Mouse (Mus musculus): ENCODE measurements around the gene Camk1d.

DNA sequence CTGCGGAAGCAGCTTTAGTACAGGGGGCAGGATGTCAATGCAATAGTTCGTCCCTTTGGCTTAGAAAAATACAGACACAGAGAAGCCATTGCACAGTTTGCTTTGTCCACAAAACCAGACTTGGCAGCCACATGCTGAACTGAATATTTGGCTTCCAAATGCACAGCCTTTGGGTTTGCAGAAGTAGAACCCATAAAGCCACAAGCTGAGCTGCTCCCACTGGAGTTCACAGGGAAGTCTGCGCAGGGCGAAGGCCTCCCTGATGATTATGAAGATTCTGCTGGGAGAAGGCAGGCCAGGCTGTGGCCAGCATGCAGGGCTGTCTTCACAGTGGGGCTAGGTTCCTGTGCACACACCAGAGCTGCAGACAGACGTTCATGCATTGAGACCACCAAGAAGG lies 419.9 kb downstream of the Camk1d start:
- TF ChIP-seq GATA1 (IDR thresholded peaks at IDR 0.05; ENCODE audit: borderline replicate concordance, low read length) (no peak), FLI1 (IDR thresholded peaks at IDR 0.05; ENCODE audit: low read length) (no peak)
